Mouse (Mus musculus) C2C12 (cell line): ENCODE results near the gene Tsen54.

ENCODE experiments used
- CEBPB ChIP-seq: IDR thresholded peaks from one replicate; pipeline ENCODE4 v1.6.1; 2011; ENCODE audit warnings: low read depth, mild to moderate bottlenecking, control low read depth, moderate library complexity
- CTCF ChIP-seq: IDR thresholded peaks from one replicate; pipeline ENCODE4 v1.5.1; 2011; ENCODE audit not compliant: control insufficient read depth, insufficient read depth, insufficient read length
- MAX ChIP-seq: IDR thresholded peaks from one replicate; pipeline ENCODE4 v1.6.1; 2011; ENCODE audit warnings: mild to moderate bottlenecking, control low read depth
- MYOD1 ChIP-seq: IDR thresholded peaks from one replicate; pipeline ENCODE4 v1.6.1; 2011; ENCODE audit warnings: low read depth; ENCODE audit not compliant: control insufficient read depth, insufficient read length

- no peak for TF ChIP-seq CEBPB
- no peak for TF ChIP-seq CTCF
- TF ChIP-seq MYOD1 = no peak
- no peak for TF ChIP-seq MAX
These were observed 7.2 kb upstream of the Tsen54 start for GRCm38 (mm10) chr11:115807306-115807705.
